Mouse (Mus musculus): Measurements from ENCODE around the gene Relt. TPM values are rescaled to one million over a fixed set of nuclear protein-coding genes. Genes with fewer than 3 reads are reported as not detected.
A peak's percentile ranks its signal among the peaks of the same experiment; 100 is the strongest.

Relt gene
- polyA plus RNA-seq, 1 experiment from 2014 or later: 4.0 TPM

DNA sequence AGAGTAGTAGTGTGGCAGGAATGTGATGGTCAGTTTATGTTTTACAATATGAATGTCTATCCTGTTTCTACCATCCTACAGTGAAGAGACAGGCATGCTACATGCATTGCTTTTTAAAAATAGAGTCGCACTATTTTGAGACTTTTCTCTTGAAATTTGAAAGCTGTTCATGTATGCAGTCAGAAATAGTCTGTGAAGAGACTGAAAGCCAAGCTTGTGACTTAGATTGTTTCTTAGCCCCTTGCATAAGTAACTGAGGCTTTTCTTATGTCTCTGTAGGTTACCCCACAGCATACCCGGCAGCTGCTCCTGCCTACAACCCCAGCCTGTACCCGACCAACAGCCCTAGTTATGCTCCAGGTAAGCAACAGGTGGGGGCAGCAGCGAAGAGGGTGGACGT lies 50.6 kb downstream of the Relt start:
- Histone ChIP-seq H3K27me3 (ENCODE audit: control insufficient read depth, insufficient read depth, low read length) (no peaks in the 10 kb centered on the region), H3K4me2 (ENCODE audit: low read depth, low read length) (no peak overlapping the region), H3K4me3 (replicated peaks; ENCODE audit: low read length) (no peak overlapping the region), H3K9me3 (replicated peaks; ENCODE audit: control insufficient read depth, low read length) (no peaks in the 10 kb centered on the region), H3K27ac (ENCODE audit: low read length) (no peak overlapping the region), H3K9ac (ENCODE audit: low read length) (no peak overlapping the region), H3K4me1 (ENCODE audit: control insufficient read depth, insufficient read depth, low read length) (0 out of 2 replicates have a peak, but pooled peaks cover 6% of the 10 kb centered on the region), H3K36me3 (ENCODE audit: control insufficient read depth, insufficient read depth, low read length) (no peaks in the 10 kb centered on the region)
- no peak for ATAC-seq (ENCODE audit: insufficient read depth, low FRiP score)
- WGBS: 86% methylated on average over 5 of the region's 5 CpGs

DNA sequence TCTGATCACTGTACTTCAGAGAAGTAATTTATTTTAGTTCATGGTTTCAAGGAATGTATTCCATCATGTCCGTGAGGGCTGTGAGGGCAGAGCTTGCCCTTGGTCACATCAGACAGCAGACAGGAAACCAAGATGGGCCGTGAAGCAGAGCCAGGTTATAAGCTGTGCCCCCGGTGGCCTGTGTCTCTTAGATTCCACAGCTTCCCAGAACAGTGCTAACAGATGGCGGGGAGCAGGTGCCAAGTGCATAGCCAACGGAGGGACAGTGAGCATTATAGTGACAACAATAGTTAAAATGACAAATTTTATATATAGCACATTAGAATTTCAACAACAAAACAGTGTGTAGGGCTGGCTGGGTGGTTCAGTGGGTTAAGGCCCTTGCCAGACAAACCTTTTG lies 51.3 kb downstream of the Relt start:
- WGBS: 81% methylated on average over 5 of the region's 5 CpGs
- H3K27me3 ChIP-seq (ENCODE audit: control insufficient read depth, insufficient read depth, low read length): no peaks in the 10 kb centered on the region
- ATAC-seq (ENCODE audit: insufficient read depth, low FRiP score): no peak
- H3K27ac ChIP-seq (ENCODE audit: low read length): no peak overlapping the region
- no peak overlapping the region for H3K4me2 ChIP-seq (ENCODE audit: low read depth, low read length)
- H3K4me1 ChIP-seq (ENCODE audit: control insufficient read depth, insufficient read depth, low read length): no peaks in the 10 kb centered on the region
- H3K36me3 ChIP-seq (ENCODE audit: control insufficient read depth, insufficient read depth, low read length): no peaks in the 10 kb centered on the region
- no peak overlapping the region for H3K4me3 ChIP-seq (replicated peaks; ENCODE audit: low read length)
- H3K9ac ChIP-seq (ENCODE audit: low read length): no peak overlapping the region
- H3K9me3 ChIP-seq (replicated peaks; ENCODE audit: control insufficient read depth, low read length): no peaks in the 10 kb centered on the region

DNA sequence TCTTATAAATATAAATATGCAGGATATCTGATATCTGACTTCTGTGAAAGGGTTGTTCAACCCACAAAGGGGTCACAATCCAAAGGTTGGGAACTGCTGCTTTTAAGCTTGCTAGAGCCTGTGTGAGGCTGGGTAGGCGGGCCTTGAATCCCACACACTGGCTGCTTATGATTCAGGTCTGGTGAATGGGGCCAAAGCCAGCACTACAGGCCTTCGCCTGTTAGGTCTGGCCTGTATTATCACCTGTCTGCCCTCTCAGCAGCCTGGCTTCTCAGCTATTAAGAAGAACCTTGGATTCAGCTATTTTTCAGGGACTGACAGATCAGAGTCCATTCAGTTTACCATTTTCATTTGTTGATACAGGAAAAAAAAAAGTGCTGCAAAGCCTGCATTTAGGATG lies 57.9 kb downstream of the Relt start:
- Histone ChIP-seq H3K4me1 (ENCODE audit: control insufficient read depth, insufficient read depth, low read length) (no peaks in the 10 kb centered on the region), H3K4me3 (replicated peaks; ENCODE audit: low read length) (no peak overlapping the region), H3K9me3 (replicated peaks; ENCODE audit: control insufficient read depth, low read length) (no peaks in the 10 kb centered on the region), H3K9ac (ENCODE audit: low read length) (no peak overlapping the region), H3K27me3 (ENCODE audit: control insufficient read depth, insufficient read depth, low read length) (no peaks in the 10 kb centered on the region), H3K36me3 (ENCODE audit: control insufficient read depth, insufficient read depth, low read length) (no peaks in the 10 kb centered on the region), H3K4me2 (ENCODE audit: low read depth, low read length) (no peak overlapping the region), H3K27ac (ENCODE audit: low read length) (no peak overlapping the region)
- ATAC-seq (ENCODE audit: insufficient read depth, low FRiP score): no peak
- WGBS: 71% methylated on average over 2 of the region's 2 CpGs

DNA sequence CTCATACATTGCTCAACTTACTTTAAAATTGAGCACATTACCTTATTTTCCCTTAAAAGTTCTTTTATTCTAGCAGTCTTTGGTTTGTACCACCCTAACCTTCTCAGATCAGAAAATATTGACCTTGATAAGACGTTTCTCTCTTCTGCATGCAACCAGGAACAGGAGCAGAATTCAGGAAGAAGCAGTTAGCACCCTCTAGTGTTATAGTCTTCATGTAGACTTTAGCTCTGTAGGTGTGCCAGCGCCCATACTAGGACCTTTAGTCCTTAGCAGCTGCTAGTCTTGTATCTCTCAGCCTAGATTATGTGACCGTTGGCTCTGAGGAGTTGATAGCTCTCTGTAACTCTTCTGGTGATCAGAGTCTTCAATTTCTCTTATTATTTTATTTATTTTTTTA lies 64.4 kb downstream of the Relt start:
- 56% methylated on average over 3 of the region's 3 CpGs for WGBS
- Histone ChIP-seq H3K9ac (ENCODE audit: low read length) (no peak overlapping the region), H3K4me1 (ENCODE audit: control insufficient read depth, insufficient read depth, low read length) (no peaks in the 10 kb centered on the region), H3K9me3 (replicated peaks; ENCODE audit: control insufficient read depth, low read length) (no peaks in the 10 kb centered on the region), H3K4me2 (ENCODE audit: low read depth, low read length) (no peak overlapping the region), H3K27me3 (ENCODE audit: control insufficient read depth, insufficient read depth, low read length) (no peaks in the 10 kb centered on the region), H3K36me3 (ENCODE audit: control insufficient read depth, insufficient read depth, low read length) (no peaks in the 10 kb centered on the region), H3K27ac (ENCODE audit: low read length) (no peak overlapping the region), H3K4me3 (replicated peaks; ENCODE audit: low read length) (no peak overlapping the region)
- ATAC-seq (ENCODE audit: insufficient read depth, low FRiP score): 0 out of 2 replicates have a peak, but pooled peaks have one; percentile 21

Small RNA genes lying within 50 kb of the gene (microRNA-seq; reads per million reads assigned to microRNA genes)
- gene Mir3102: 58.2 reads per million, percentile 50 among the genes with 10 or more reads in this experiment

Other genes with a start within 250 kb of the Relt start
- 13.8 and 13.9 TPM in 2 replicates for gene Plekhb1, start 201.0 kb downstream of the Relt start, polyA plus RNA-seq (2015; fragmentation: Nextera tagmentation; extraction: Ambion mirVana)
- 34.2 and 35.7 TPM in 2 replicates for gene Fam168a, start 156.8 kb downstream of the Relt start, polyA plus RNA-seq (2015; fragmentation: Nextera tagmentation; extraction: Ambion mirVana)
- gene Arhgef17, start 68.7 kb upstream of the Relt start, polyA plus RNA-seq (2015; fragmentation: Nextera tagmentation; extraction: Ambion mirVana): 7.3 and 7.4 TPM in 2 replicates
- gene P2ry6, start 111.2 kb upstream of the Relt start, polyA plus RNA-seq (2015; fragmentation: Nextera tagmentation; extraction: Ambion mirVana): 7.9 and 8.6 TPM in 2 replicates
- gene P2ry2, start 149.4 kb upstream of the Relt start, polyA plus RNA-seq (2015; fragmentation: Nextera tagmentation; extraction: Ambion mirVana): 8.5 and 12.0 TPM in 2 replicates
- gene Fchsd2, start 229.4 kb upstream of the Relt start, polyA plus RNA-seq (2015; fragmentation: Nextera tagmentation; extraction: Ambion mirVana): 20.0 and 21.5 TPM in 2 replicates